ENCODE assay signal across 7 mouse cellular contexts in genomic region chr14:25841579-25841978, GRCm38 (mm10). TPM values are rescaled to one million over a fixed set of nuclear protein-coding genes. Genes with fewer than 3 reads are reported as not detected.
DNase-seq lines count a peak whose midpoint lies in the region; ATAC-seq and TF ChIP-seq lines count a peak whose summit lies in the region.

No protein-coding gene starts in this region.

- no peaks in the 10 kb centered on the region for H3K9me3 ChIP-seq in lung, postnatal 0 days (ENCODE audit: low read length)
- H3K9me3 ChIP-seq in forebrain, embryonic 12.5 days = no peaks in the 10 kb centered on the region
- H3K9me3 ChIP-seq in liver, embryonic 12.5 days (replicated peaks) = no peaks in the 10 kb centered on the region
- H3K9me3 ChIP-seq in stomach, embryonic 15.5 days = no peaks in the 10 kb centered on the region

- no peak for ATAC-seq in lung, postnatal 0 days
- ATAC-seq in forebrain, embryonic 12.5 days (ENCODE audit: low FRiP score) = no peak
- no peak for ATAC-seq in liver, embryonic 12.5 days
- ATAC-seq in stomach, embryonic 15.5 days (ENCODE audit: insufficient read depth, low FRiP score, low read depth) = peak; percentile 1; the same call in 1 of the 2 replicates

- H3K27me3 ChIP-seq in lung, postnatal 0 days (replicated peaks; ENCODE audit: insufficient read depth, low read length) = no peaks in the 10 kb centered on the region
- peaks cover 44% of the 10 kb centered on the region for H3K27me3 ChIP-seq in forebrain, embryonic 12.5 days
- H3K27me3 ChIP-seq in liver, embryonic 12.5 days (replicated peaks) = peaks cover 11% of the 10 kb centered on the region
- H3K27me3 ChIP-seq in stomach, embryonic 15.5 days (replicated peaks) = no peaks in the 10 kb centered on the region

- TF ChIP-seq EP300 in lung, postnatal 0 days (IDR thresholded peaks at IDR 0.05) = no peak

- DNase-seq in lung, postnatal 0 days (ENCODE audit: low spot score) = no peak
- DNase-seq in lung, postnatal 14 days = no peak
- no peak for DNase-seq in cerebellum, postnatal 4 days (ENCODE audit: low spot score in 2 of 2)
- no peak for DNase-seq in spleen, postnatal 10 days (ENCODE audit: low spot score in 2 of 2)

- H3K4me1 ChIP-seq in lung, postnatal 0 days (ENCODE audit: insufficient read depth, low read depth, low read length) = peaks cover 6% of the 10 kb centered on the region
- peaks cover 14% of the 10 kb centered on the region for H3K4me1 ChIP-seq in forebrain, embryonic 12.5 days
- H3K4me1 ChIP-seq in liver, embryonic 12.5 days = peaks cover 17% of the 10 kb centered on the region
- peaks cover 4% of the 10 kb centered on the region; the same call in 1 of the 2 replicates for H3K4me1 ChIP-seq in stomach, embryonic 15.5 days

- H3K27ac ChIP-seq in lung, postnatal 0 days (ENCODE audit: low read length) = no peak overlapping the region
- no peak overlapping the region for H3K27ac ChIP-seq in forebrain, embryonic 12.5 days
- H3K27ac ChIP-seq in liver, embryonic 12.5 days = no peak overlapping the region
- H3K27ac ChIP-seq in stomach, embryonic 15.5 days = no peak overlapping the region

- H3K9ac ChIP-seq in lung, postnatal 0 days (replicated peaks; ENCODE audit: low read depth) = no peak overlapping the region
- no peak overlapping the region for H3K9ac ChIP-seq in forebrain, embryonic 12.5 days
- no peak overlapping the region for H3K9ac ChIP-seq in liver, embryonic 12.5 days
- peak overlapping the region; percentile 56; the same call in 1 of the 2 replicates for H3K9ac ChIP-seq in stomach, embryonic 15.5 days

- H3K36me3 ChIP-seq in lung, postnatal 0 days (ENCODE audit: insufficient read depth, low read length) = no peaks in the 10 kb centered on the region
- no peaks in the 10 kb centered on the region for H3K36me3 ChIP-seq in forebrain, embryonic 12.5 days (replicated peaks)
- no peaks in the 10 kb centered on the region for H3K36me3 ChIP-seq in liver, embryonic 12.5 days
- H3K36me3 ChIP-seq in stomach, embryonic 15.5 days = no peaks in the 10 kb centered on the region

- peak overlapping the region; percentile 91 for H3K4me2 ChIP-seq in lung, postnatal 0 days (replicated peaks; ENCODE audit: low read depth, low read length)
- H3K4me2 ChIP-seq in forebrain, embryonic 12.5 days = peak overlapping the region; percentile 96
- peak overlapping the region; percentile 89 for H3K4me2 ChIP-seq in liver, embryonic 12.5 days
- peak overlapping the region; percentile 94 for H3K4me2 ChIP-seq in stomach, embryonic 15.5 days

- H3K4me3 ChIP-seq in lung, postnatal 0 days (ENCODE audit: low read depth, low read length) = peak overlapping the region; percentile 78
- H3K4me3 ChIP-seq in forebrain, embryonic 12.5 days (replicated peaks) = peak overlapping the region; percentile 57
- peak overlapping the region; percentile 66 for H3K4me3 ChIP-seq in liver, embryonic 12.5 days
- H3K4me3 ChIP-seq in stomach, embryonic 15.5 days (replicated peaks) = peak overlapping the region; percentile 79

- 1% methylated on average over 4 of the region's 4 CpGs for WGBS in lung, postnatal 0 days
- WGBS in forebrain, embryonic 12.5 days = 5% methylated on average over 4 of the region's 4 CpGs
- WGBS in liver, embryonic 12.5 days (ENCODE audit: insufficient replicate concordance) = 0% methylated on average over 4 of the region's 4 CpGs
- WGBS in stomach, embryonic 15.5 days = 2% methylated on average over 4 of the region's 4 CpGs

- TF ChIP-seq CTCF in lung, postnatal 0 days (IDR thresholded peaks at IDR 0.05) = no peak

RNA-seq across cellular contexts. Expression of gene Anxa11, which starts 0.4 kb away (rescaled TPM):
- polyA plus RNA-seq in lung, postnatal 0 days (2015; fragmentation: Nextera tagmentation; extraction: Ambion mirVana) = 54.6 and 55.3 TPM in 2 replicates
- polyA plus RNA-seq in forebrain, embryonic 12.5 days (2016; fragmentation: Nextera tagmentation; extraction: Ambion mirVana) = 3.2 and 4.6 TPM in 2 replicates
- 10.1 and 10.5 TPM in 2 replicates for polyA plus RNA-seq in liver, embryonic 12.5 days (2016; fragmentation: Nextera tagmentation; extraction: Ambion mirVana)
- 44.6 and 46.8 TPM in 2 replicates for polyA plus RNA-seq in stomach, embryonic 15.5 days (2015; fragmentation: Nextera tagmentation; extraction: Ambion mirVana)
